Mouse (Mus musculus): ENCODE results near the gene Abca1.
A peak's percentile ranks its signal among the peaks of the same experiment; 100 is the strongest.

Gene Abca1

DNA sequence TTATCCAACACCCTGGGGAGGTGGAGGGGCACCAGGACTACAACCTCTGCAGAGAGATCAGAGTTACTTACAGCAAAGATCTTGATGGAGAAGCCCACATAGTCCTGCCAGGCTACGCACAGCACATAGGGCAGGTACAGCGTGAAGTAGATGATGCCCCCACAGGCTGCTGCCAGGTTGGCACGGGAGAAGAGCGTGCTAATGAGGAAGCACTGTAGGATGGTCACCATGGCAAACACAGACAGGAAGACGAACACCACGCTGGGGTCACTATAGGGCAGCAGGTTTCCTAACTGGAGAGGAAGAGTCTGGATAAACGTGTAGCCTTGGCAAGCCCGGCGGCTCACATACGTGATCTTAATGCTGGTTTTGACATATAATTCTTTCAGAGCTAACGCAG lies 77.8 kb downstream of the Abca1 start:
- DNase-seq = no peak

GRCm38 (mm10) chr4:53080290-53080689 lies 79.4 kb downstream of the Abca1 start:
- no peak for DNase-seq

DNA sequence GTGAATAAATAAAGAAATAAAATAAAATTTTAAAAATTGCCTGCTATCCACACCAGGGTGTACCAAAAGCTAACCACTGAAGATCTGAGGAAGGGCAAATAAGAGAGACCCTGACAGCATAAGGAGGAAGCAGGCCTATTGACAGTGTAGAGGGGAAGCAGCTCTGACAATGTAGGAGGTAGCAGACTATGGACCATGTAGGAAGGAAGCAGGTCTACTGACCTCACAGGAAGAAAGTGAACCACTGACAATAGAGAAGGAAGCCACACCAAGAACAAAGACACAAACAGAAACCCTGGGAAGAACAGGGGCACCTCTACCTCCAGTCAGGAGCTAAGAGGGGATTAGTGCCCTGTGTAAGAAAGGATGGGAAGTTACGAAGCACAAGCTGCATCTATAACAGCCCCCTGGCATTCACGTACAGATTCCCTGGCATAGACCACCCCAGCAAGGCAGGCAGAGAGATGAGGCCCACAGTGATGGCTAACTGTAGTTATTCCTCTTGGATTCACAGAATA lies 80.8 kb downstream of the Abca1 start:
- DNase-seq = no peak

- DNase-seq = no peak
Measured at GRCm38 (mm10) chr4:53076788-53077350, 82.8 kb downstream of the Abca1 start.

- no peak for DNase-seq
Measured at GRCm38 (mm10) chr4:53073025-53073424, 86.7 kb downstream of the Abca1 start.

GRCm38 (mm10) chr4:53062301-53063008 lies 97.2 kb downstream of the Abca1 start:
- DNase-seq = no peak

DNA sequence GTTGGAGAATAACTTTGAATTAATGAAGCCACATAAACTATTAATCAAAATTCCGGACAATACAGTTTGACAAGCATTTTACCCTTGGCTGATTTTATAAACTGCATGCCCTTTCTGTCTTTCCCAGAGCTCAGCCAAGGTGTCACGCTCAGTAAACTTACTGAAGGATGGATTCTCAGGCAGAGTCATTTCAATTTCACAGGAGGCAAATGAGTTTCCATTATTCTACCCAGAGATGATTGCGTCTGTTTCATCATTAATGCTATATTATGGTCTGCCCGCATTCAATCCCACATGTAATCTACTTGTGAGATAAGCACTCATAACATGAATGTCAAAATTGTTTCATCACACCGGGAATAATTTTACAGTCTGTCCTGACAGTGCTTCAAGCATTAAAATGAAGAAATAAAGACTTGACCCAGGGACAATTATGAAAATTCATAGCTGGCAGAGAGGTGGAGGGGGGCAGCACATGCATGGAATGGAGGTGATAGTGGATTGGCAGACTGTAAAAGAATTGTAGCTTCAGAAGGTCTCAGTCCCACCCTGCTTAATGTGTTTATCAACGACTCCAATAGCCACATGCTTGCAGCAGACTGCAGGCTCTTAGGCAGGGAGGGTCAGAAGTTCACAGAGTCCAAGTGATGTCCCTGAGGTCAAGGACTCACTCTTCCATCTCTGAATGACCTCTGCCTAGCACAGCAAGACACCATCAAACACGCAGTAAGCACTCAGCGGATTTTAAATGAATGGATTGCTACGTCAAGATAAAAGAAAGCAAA lies 113.3 kb downstream of the Abca1 start:
- no peak for DNase-seq

GRCm38 (mm10) chr4:53045807-53046206 lies 113.9 kb downstream of the Abca1 start:
- no peak for DNase-seq

DNA sequence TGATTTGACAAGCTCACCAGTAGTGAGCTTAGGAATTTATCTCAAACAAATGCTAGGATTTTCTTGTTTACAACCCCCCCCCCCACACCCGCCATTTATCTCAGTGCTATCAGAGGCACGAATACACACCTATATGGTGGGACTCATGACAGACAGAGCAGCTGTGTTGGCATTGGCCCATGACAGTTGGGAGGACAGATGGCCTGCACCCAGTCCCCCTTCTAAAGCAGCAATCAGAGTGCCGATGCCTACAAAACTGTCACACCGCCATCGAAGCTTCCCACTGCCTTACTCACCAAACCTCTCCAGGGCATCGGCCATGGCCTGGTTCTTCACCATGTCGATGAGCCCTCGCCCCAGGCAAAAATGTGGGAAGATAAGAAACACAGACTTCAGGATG lies 115.9 kb downstream of the Abca1 start:
- no peak for DNase-seq

DNA sequence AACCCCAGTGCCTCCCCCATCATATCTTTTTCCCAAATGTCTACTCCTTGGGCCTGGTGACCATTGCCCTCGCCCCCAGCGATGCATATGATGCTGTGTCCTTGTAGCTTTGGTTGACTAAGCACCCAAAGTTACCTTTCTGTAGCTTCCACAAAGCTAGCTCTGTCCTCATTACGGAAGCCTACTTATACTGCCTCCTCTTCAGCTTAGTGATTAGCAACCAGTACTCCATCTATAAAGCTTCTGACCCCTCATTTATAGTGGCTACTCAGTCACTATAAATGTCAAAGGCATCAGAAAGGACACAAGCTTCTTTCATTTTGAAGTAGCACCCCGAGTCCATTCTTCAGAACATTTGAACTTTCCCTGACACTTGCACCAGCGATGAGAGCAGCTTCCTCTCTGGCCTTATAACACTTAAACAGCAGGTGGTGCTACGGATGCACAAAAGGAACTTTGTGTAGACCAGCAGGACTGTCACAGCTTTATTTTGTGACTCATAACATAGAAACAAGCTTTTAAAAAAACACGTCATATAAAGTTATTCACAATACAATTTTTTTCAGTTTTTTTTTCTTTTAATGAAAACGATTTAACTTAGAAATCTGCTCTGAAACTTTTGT lies 129.3 kb downstream of the Abca1 start:
- peak; percentile 40 for DNase-seq

DNA sequence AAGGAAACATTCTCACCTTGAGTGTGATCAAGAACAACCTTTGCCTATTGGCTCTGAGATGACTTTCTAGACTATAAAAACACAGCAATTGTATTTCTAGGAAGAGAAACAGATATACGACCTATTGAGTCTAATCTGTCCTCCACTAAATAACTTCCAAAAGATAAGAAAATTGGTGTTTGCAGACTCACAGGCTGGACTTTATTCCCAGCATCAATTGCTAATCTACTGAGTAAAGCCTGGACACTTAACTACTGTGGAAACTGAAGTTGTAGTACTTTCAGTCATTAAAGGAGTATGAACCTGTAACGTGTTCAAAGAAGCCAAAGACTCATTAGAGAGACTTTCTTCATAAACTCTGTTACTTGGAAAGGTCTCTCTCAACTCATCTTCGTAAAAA lies 131.9 kb downstream of the Abca1 start:
- DNase-seq = no peak

- DNase-seq = no peak
Measured at GRCm38 (mm10) chr4:53024397-53024796, 135.3 kb downstream of the Abca1 start.

DNA sequence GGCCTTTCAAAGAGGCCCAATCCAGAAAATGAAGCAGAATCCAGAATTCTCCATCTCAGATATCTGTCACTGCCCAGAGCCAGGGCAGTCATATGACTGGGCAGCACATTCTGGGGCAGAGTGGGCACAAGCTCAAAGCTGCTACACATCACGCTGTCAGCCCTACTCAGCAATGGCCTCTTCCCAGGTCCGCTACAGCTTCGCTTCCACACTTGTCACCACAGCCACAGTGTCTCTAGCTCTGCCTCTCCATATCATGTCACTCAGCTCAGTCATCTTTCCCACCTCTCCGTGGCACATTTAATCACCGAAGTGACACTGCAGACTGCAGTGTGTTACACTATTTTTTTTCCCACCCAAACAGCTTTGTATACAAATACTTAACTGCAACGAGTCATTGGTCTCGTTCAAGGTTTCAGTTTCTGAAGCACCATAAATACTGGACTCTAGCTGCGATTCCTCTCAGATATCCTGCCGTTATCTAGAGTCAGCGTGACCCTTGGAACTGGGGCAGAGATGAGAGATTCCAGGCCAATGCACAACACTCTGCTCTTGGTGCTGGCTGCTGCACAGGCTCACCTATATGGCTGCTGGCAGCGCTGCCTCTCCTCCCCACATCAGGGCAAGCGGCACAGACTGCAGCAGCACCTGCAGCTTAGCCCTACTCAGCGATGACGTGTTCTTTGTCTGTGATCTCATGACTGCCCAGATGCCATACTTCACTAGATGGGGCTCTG lies 136.3 kb downstream of the Abca1 start:
- DNase-seq = peak; percentile 12

- DNase-seq = no peak
Measured at GRCm38 (mm10) chr4:53018392-53018791, 141.3 kb downstream of the Abca1 start.

DNA sequence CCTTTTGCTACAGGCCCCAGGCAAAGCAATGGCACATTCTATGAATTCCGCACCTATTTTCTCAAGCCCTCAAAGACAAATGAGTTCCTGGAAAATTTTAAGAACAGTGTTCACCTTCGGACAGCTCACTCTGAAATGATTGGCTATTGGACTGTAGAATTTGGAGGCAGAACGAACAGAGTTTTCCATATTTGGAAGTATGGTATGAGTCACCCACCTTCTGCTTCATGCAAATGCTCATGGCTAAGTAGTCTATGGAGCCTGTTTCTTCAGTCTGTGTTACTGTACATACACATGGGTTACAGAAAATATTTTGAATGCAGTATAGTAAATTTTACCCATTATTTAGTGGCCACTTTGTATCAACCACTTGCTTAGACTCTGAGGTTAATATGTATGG lies 144.7 kb downstream of the Abca1 start:
- DNase-seq = no peak

DNA sequence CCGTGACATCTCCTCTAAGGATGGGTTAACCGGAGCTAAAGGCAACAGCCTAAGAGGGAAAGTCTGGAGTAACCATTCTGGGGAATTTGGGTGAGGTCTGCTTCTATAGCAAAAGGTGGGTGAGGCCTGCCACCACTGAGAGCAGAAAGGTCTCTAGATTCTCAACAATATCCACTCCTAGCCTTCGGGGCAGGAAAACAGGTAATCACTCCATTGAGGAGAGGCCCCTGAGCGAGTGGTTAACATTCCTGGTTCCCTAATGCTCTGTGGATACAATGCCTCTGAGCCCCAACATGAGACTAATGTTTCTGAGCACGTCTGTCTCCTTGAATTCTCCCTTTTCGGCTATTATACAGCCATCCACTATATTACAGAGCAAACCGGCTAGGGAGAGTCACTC lies 145.3 kb downstream of the Abca1 start:
- no peak for DNase-seq

DNA sequence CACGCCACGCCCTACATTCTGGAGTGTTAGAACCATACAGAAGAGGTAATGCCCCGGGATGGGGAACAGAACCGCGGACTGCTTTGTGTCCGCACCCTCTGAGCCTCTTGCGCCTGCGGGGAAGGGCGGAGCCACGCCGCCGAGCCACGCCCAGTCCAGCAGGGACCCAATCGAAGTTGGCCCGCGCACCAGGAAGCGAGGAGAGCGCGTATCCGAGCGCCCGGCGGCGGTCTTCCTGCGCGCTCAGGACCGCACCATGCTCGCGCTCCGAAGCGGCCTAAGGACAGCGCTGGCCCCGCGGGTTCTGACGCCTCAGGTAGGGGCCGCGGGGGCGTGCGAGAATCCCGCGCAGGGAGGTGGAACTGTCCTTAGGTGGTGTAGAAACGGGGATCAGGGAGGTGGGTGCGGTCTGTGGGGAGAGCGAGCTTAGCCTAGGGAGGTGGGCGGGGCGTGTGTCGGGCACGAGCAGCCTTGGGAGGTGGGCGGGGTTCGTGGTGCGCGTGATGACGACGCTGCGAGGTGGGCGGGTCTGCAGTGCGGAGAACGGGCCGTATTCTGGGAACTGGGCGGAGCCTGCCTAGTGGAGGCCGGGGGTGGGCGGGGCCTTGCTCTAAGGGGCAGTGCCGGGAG lies 147.8 kb downstream of the Abca1 start, which contains the start of gene Nipsnap3b:
Gene Nipsnap3b, plus strand, starts transcription at position 149 of the 630 bp plus-strand sequence.
- DNase-seq = peak; percentile 96

DNA sequence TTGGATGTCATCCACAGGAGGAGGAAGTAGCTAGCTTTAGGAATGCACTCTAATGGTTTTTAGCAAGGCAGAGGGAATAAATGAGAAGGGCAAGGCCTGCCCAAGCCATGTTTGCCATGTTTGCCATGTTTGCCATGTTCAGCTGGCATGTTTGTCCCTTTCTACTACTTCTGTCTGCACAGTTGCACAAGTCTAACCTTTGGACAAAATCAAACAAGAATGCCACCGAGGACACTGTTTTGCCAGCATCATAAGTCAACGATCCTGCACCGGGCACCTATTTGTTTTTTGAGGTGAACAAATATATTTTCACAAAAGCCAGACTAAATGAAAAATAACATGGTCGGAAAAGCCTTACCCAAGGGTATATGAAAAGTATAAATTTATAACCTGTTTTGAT lies 149.8 kb downstream of the Abca1 start:
- DNase-seq = no peak

DNA sequence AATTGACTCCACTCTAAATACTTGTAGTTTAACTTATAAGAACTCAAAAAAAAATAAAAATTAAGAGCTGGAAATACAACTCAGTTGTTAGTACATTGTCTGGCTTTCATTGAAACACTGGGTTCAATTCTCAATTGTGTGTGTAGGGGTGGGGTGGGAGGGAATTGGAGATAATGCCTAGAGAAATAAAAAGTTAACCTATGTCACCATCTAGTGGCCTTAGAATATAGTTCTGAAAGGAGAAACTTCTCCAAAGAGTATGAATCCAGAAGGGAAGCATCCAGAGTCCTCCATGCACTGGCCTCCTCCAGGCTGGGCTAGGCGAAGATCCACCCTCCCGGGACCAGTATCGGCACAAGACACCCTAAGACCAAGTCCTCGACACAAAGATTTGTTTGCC lies 150.5 kb downstream of the Abca1 start:
- peak; percentile 39 for DNase-seq

DNA sequence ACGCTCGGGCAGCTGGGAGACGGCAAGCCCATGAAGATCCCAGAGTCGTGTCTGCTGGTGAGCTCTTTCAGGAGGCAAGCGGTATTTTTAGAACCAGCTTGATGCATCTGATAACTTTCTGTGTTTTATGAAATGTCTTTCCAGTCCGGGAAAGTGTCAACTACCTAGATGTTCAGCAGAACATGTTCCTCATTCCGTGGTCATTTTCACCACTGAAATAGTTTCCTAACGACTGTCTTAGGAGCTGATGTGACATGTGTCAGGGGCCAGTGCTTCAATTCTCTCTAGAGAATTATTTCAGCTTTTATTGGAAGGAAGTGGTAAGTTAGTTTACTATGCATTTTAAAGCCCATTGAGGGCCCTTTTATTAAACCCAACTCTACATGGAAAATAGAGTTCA lies 159.5 kb downstream of the Abca1 start:
- no peak for DNase-seq

DNA sequence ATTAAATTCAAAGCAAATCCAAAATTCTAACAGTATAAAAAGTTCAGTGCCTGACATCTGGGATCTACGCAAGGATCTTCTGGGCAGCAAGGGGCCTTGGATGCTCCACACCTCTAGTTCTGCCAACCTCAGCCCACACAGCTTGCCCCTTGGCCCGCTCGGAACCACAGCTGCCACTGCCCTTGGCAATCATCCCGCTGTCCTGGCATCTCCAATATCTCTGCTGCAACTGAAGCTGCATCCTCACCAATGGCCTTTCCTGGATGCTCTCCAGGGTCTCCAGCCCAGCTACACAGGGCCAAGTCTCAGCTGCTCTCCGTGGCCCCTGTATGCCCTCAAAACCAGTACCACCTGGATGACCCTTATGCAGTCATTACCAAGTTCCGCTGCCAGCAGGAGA lies 160.2 kb downstream of the Abca1 start:
- DNase-seq = no peak

GRCm38 (mm10) chr4:52989248-52989647 lies 170.4 kb downstream of the Abca1 start, which contains the start of gene Nipsnap3a:
TSS of gene Nipsnap3a (plus strand) at chr4:52989272.
- peak; percentile 25 for DNase-seq
